Mouse (Mus musculus): Measurements from ENCODE around the gene Mcpt2.
"Not testable (repeated sequence)": the region's sequence is repeated elsewhere in the genome, so short reads cannot be mapped to it uniquely, and the experiment has no call there.

Mcpt2 gene

GRCm38 (mm10) chr14:56041792-56042191 lies at the start of gene Mcpt2:
Gene Mcpt2, plus strand, starts transcription at chr14:56042041.
- not testable (repeated sequence) for DNase-seq

GRCm38 (mm10) chr14:56013147-56013546 lies 28.7 kb upstream of the Mcpt2 start:
- no peak for DNase-seq

GRCm38 (mm10) chr14:56013924-56014323 lies 27.9 kb upstream of the Mcpt2 start:
- DNase-seq, result no peak

- not testable (repeated sequence) for DNase-seq
Observed at GRCm38 (mm10) chr14:56017671-56018070, 24.2 kb upstream of the Mcpt2 start, which contains the start of gene Mcpt1. Gene Mcpt1, plus strand, starts transcription at chr14:56017971.

GRCm38 (mm10) chr14:56019446-56019845 lies 22.4 kb upstream of the Mcpt2 start:
- DNase-seq, result no peak

GRCm38 (mm10) chr14:56021305-56021704 lies 20.5 kb upstream of the Mcpt2 start:
- DNase-seq, result not testable (repeated sequence)

- DNase-seq, result not testable (repeated sequence)
Observed at GRCm38 (mm10) chr14:56030395-56030794, 11.4 kb upstream of the Mcpt2 start, which contains the start of gene Mcpt9. Gene Mcpt9, minus strand, starts transcription at chr14:56030495.

GRCm38 (mm10) chr14:56034433-56034832 lies 7.4 kb upstream of the Mcpt2 start:
- DNase-seq, result no peak

- DNase-seq, result no peak
Observed at GRCm38 (mm10) chr14:56055408-56055807, 13.6 kb downstream of the Mcpt2 start.

GRCm38 (mm10) chr14:56057722-56058121 lies 15.9 kb downstream of the Mcpt2 start:
- no peak for DNase-seq

- DNase-seq, result not testable (repeated sequence)
Observed at GRCm38 (mm10) chr14:56062213-56062612, 20.4 kb downstream of the Mcpt2 start, which contains the start of gene Mcpt4. Gene Mcpt4, minus strand, starts transcription at chr14:56062313.

- no peak for DNase-seq
Observed at GRCm38 (mm10) chr14:56082016-56082415, 40.2 kb downstream of the Mcpt2 start.

GRCm38 (mm10) chr14:56085167-56085566 lies 43.3 kb downstream of the Mcpt2 start, which contains the start of gene Mcpt8:
Gene Mcpt8, minus strand, starts transcription at chr14:56085273.
- DNase-seq, result no peak

- no peak for DNase-seq
Observed at GRCm38 (mm10) chr14:56086711-56087110, 44.9 kb downstream of the Mcpt2 start.

GRCm38 (mm10) chr14:56093353-56093752 lies 51.5 kb downstream of the Mcpt2 start:
- DNase-seq, result no peak
